Mouse (Mus musculus) neural tube, embryonic 14.5 days (tissue): ENCODE data around the gene Ank2. TPM values are rescaled to one million over a fixed set of nuclear protein-coding genes. Genes with fewer than 3 reads are reported as not detected.

ENCODE experiments used
- ATAC-seq: fragments of 200-750 bp; cut with Nextera tagmentation; 2 replicates; pipeline ENCODE4 v1.8.0; 2017; ENCODE audit warnings: low read depth, mild to moderate bottlenecking, moderate TSS enrichment, moderate library complexity
- H3K27ac ChIP-seq: fragments of 300-500 bp; sonication (generic); 2 replicates; pipeline ENCODE4 v1.5.1; 2014; ENCODE audit warnings: low read depth, mild to moderate bottlenecking, control low read depth, low read length, moderate library complexity, mixed read lengths
- H3K27me3 ChIP-seq: fragments of 300-500 bp; sonication (generic); 2 replicates; pipeline ENCODE4 v1.6.1; 2014; ENCODE audit warnings: low read length; ENCODE audit not compliant: control insufficient read depth, insufficient read depth
- H3K36me3 ChIP-seq: fragments of 300-500 bp; sonication (generic); 2 replicates; pipeline ENCODE4 v1.6.1; 2014; ENCODE audit warnings: low read length, mixed read lengths; ENCODE audit not compliant: control insufficient read depth, insufficient read depth
- H3K4me1 ChIP-seq: fragments of 300-500 bp; sonication (generic); 2 replicates; pipeline ENCODE4 v1.6.1; 2014; ENCODE audit warnings: low read length; ENCODE audit not compliant: control insufficient read depth, insufficient read depth
- H3K4me2 ChIP-seq: fragments of 300-500 bp; sonication (generic); 2 replicates; pipeline ENCODE4 v1.6.1; 2014; ENCODE audit warnings: mild to moderate bottlenecking, low read depth, low read length, control low read depth
- H3K4me3 ChIP-seq: fragments of 300-500 bp; sonication (generic); 2 replicates; pipeline ENCODE4 v1.5.1; 2014; ENCODE audit warnings: low read depth, low read length, control low read depth, mixed read lengths
- H3K9ac ChIP-seq: fragments of 300-500 bp; sonication (generic); replicated peaks from 2 replicates; pipeline ENCODE4 v1.6.1; 2014; ENCODE audit warnings: low read depth, mild to moderate bottlenecking, control low read depth, low read length, mixed read lengths
- H3K9me3 ChIP-seq: fragments of 300-500 bp; sonication (generic); 2 replicates; pipeline ENCODE4 v1.6.1; 2016; ENCODE audit warnings: low read length; ENCODE audit not compliant: control insufficient read depth
- WGBS: fragments of 180-500 bp; shearing (Covaris S2); extraction: QIAGEN DNeasy Blood & Tissue Kit; methylation state at CpG from one replicate; pipeline ENCODE4 v1.1.7; 2014; 5-methylcytosine and 5-hydroxymethylcytosine counted together
- polyA plus RNA-seq: library from polyadenylated mRNA; unstranded; fragments of >200 nt; fragmentation: Nextera tagmentation; extraction: Ambion mirVana; gene quantifications from 2 replicates; pipeline ENCODE4 v1.2.1, GENCODE M21; 2014

Ank2 gene
- polyA plus RNA-seq, 1 experiment from 2014 or later: 231 TPM

DNA sequence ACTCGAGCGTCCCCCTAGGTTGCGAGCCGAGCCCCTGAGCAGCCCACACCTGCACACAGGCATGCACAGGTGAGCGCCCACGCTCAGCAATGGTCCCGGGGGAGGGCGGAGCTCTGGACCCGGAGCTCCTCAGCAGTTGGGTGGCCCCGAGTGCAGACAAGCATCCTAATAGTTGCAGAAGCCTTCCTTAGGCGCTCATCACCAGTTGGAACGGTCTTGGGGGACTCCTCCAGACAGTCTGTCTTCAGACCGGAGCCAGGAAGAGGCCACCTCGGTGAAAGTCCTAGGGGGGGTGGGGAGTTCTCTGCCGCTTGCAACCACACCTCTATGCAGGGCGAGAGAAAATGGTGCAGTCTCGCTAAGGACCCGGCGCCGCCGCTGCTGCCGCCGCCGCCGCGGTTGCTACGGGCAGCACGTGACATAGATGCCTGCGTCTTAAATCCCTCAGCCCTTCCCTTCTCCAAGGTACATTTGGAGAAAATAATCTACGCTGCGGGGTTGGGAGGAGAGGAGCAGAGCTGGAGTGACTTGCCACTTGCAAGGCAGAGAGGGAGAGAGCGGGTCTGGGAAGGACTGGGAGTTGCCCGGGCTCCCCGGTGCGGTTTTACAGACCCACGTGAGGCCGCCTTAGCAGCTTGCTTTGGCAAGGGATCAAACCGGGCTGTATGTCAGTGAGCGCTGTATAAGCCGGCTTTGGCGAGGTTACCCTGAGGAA, 337.0 kb downstream of the Ank2 start:
- ATAC-seq: peak; percentile 89
- Histone ChIP-seq H3K4me2 (peak overlapping the region; percentile 98), H3K27ac (peak overlapping the region; percentile 46), H3K4me1 (no peaks in the 10 kb centered on the region; the same call in 1 of the 2 replicates), H3K4me3 (peak overlapping the region; percentile 56), H3K36me3 (no peaks in the 10 kb centered on the region), H3K27me3 (no peaks in the 10 kb centered on the region), H3K9me3 (no peaks in the 10 kb centered on the region), H3K9ac (peak overlapping the region; percentile 57)
- WGBS: under 1% methylated on average over 40 of the region's 41 CpGs

DNA sequence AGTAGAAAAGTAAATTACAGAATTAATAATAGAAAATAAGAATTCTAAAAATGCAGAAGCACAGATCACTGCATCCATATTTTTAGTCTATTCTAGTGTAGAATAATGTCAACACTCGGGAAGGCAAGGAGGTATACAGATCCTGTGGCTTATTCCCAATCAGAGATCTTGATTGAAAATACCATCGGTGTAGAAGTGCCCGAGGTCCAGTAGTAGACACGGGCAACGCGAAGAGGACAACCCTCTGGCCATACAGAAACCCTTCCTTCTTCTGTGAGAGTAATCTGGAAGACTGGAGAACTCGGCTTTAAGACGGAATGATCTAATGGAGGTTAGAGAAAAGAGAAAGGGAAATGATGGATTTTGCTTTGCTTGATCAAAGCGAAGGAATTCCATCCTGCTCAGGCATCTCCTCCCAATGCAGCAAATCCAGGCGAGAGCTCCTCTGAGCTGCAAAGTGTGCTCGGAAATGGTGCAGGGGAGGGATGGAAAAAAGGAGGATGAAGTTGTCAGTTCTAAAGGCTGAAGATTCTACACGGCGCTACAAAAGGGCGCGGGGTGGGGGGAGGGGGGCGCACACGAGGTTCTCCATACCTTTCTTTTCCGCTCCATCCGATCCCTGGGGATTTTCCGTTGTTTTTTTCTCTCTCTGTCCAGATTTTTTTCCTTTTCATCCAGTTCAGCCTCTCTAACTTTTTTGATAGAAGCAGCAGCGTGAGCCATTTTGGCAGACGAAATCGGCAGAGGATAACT, 337.9 kb downstream of the Ank2 start:
- 5% methylated on average over 23 of the region's 23 CpGs for WGBS
- no peaks in the 10 kb centered on the region for H3K36me3 ChIP-seq
- no peak for ATAC-seq
- peak overlapping the region; percentile 56 for H3K4me3 ChIP-seq
- no peaks in the 10 kb centered on the region for H3K27me3 ChIP-seq
- peak overlapping the region; percentile 98 for H3K4me2 ChIP-seq
- H3K4me1 ChIP-seq: no peaks in the 10 kb centered on the region; the same call in 1 of the 2 replicates
- H3K9ac ChIP-seq: peak overlapping the region; percentile 57
- H3K9me3 ChIP-seq: no peaks in the 10 kb centered on the region
- H3K27ac ChIP-seq: peak overlapping the region; percentile 40; the same call in 1 of the 2 replicates

DNA sequence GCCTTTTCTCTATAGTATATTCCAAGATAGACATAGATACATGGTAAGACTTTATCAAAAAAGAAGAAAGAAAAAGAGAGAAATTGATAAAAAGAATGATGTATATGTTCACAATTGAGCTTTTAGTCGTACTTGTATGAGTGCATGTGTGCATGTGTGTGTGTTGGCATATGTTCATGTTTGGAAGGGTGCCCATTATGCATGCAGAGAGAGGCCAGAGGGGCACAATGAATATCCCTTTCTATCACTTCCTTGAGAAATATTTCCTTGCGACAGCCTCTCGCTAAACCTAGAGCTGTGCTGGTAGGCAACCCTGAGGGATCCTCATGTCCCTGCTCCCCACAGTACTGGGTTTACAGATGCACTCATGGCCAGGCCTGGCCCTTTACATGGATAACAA, 341.4 kb downstream of the Ank2 start:
- H3K36me3 ChIP-seq: no peaks in the 10 kb centered on the region
- no peak overlapping the region for H3K9ac ChIP-seq
- WGBS: 70% methylated on average over 3 of the region's 3 CpGs
- no peaks in the 10 kb centered on the region; the same call in 1 of the 2 replicates for H3K4me1 ChIP-seq
- H3K27me3 ChIP-seq: no peaks in the 10 kb centered on the region
- H3K27ac ChIP-seq: no peak overlapping the region
- H3K9me3 ChIP-seq: no peaks in the 10 kb centered on the region
- H3K4me3 ChIP-seq: no peak overlapping the region
- ATAC-seq: no peak
- no peak overlapping the region for H3K4me2 ChIP-seq

DNA sequence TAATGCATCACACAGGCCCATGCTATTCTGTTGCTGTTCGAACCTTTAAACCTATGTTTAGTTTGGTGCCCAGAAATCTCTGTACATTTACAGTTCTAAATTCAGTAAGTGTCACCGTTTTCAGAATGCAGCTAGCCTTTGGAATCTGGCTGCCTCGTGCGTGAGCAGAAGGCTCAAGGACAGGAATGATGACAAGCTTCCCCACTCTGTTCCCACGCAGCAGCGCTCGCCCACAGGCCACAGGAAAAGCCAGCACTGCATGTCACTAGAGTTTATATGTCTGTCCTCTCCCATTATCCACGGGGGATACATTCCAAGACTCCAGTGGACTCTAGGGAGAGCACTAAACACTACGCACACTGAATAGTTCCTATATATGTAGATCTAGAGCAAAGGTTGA, 343.1 kb downstream of the Ank2 start:
- no peaks in the 10 kb centered on the region for H3K4me1 ChIP-seq
- no peaks in the 10 kb centered on the region for H3K36me3 ChIP-seq
- no peak overlapping the region for H3K4me3 ChIP-seq
- H3K27ac ChIP-seq: no peak overlapping the region
- 77% methylated on average over 9 of the region's 9 CpGs for WGBS
- no peaks in the 10 kb centered on the region for H3K9me3 ChIP-seq
- no peak for ATAC-seq
- no peaks in the 10 kb centered on the region for H3K27me3 ChIP-seq
- no peak overlapping the region for H3K4me2 ChIP-seq
- no peak overlapping the region for H3K9ac ChIP-seq

DNA sequence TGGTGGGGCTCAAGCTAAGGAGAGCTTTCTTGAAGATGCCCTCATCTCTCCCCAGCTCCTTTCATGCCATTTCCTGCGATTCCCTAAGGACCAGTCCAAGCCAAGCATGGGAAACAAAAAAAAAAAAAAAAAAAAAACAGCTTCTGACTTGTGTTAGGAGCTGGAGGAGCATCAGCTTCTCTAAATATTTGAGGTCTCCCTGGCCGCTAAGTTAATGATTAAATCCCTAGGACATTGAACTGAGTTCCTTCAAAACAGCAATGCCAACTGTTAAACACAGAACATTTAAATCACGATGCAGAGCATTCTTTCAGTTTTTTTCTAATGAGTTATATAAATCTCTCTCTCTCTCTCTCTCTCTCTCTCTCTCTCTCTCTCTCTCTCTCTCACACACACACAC, 345.3 kb downstream of the Ank2 start:
- no peak overlapping the region for H3K9ac ChIP-seq
- H3K4me3 ChIP-seq: no peak overlapping the region
- no peaks in the 10 kb centered on the region for H3K36me3 ChIP-seq
- no peak for ATAC-seq
- H3K27ac ChIP-seq: no peak overlapping the region
- H3K4me1 ChIP-seq: no peaks in the 10 kb centered on the region
- 59% methylated on average over 3 of the region's 3 CpGs for WGBS
- H3K4me2 ChIP-seq: no peak overlapping the region
- H3K27me3 ChIP-seq: no peaks in the 10 kb centered on the region
- H3K9me3 ChIP-seq: no peaks in the 10 kb centered on the region

DNA sequence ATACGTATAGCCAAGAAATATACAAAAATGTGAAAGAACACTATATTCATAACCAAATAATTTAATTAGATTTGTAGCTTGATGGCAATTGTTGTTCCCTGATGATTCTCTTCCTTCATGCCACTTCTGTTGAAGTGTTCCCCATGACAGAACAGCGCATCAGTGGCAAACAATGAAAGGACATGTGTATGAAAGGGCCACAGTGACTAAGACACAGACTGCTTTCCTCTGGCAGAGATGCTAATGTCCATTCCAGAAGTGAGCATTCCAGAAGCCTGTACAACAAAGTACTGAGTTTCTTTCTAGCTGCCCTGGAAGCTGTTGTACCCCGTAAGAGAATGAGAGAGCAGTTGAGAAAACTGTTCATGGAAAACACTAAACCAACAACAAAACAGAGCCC, 345.7 kb downstream of the Ank2 start:
- Histone ChIP-seq H3K4me1 (no peaks in the 10 kb centered on the region), H3K9ac (no peak overlapping the region), H3K36me3 (no peaks in the 10 kb centered on the region), H3K27ac (no peak overlapping the region), H3K27me3 (no peaks in the 10 kb centered on the region), H3K4me2 (no peak overlapping the region), H3K9me3 (no peaks in the 10 kb centered on the region), H3K4me3 (no peak overlapping the region)
- WGBS: 79% methylated on average over 3 of the region's 3 CpGs
- no peak for ATAC-seq

DNA sequence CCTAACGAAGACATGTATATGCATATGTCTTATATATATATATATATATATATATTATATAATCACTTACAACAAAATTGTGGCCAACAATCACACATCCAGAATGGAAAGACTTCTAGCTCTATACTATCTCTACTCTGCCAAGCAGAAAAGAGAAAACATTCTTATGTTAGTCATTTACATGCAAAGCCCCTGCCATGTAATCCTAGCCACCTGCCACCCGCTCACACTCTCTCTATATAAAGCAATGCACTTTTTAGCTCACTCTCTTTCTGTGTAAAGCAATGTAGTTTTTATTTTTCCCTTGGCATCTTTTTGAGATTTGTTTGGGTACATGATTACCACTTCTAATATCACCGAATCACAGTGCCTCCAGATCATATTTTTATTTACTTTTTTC, 350.5 kb downstream of the Ank2 start:
- H3K9ac ChIP-seq: no peak overlapping the region
- H3K9me3 ChIP-seq: no peaks in the 10 kb centered on the region
- no peak for ATAC-seq
- H3K27ac ChIP-seq: no peak overlapping the region
- H3K4me2 ChIP-seq: no peak overlapping the region
- WGBS: 81% methylated on average over 3 of the region's 3 CpGs
- H3K4me3 ChIP-seq: no peak overlapping the region
- no peaks in the 10 kb centered on the region for H3K4me1 ChIP-seq
- no peaks in the 10 kb centered on the region for H3K36me3 ChIP-seq
- H3K27me3 ChIP-seq: no peaks in the 10 kb centered on the region

DNA sequence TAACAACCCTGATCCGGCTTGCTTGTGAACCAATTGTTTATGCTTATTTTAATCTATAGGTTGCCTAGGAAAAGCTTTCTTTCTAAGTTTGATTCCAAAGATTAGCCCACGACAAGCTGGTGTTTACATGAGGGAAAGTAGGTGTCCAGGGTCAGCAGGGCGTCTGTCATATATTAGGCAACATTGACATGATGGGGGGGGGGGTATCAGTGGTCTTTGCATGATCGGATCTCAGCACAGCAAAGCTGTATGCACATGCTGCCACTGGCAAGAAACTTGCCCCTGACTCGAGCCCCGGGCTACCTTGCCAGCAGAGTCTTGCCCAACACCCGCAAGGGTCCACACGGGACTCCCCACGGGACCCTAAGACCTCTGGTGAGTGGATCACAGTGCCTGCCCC, 358.6 kb downstream of the Ank2 start:
- Histone ChIP-seq H3K9ac (no peak overlapping the region), H3K27ac (no peak overlapping the region), H3K4me1 (no peaks in the 10 kb centered on the region), H3K27me3 (no peaks in the 10 kb centered on the region), H3K4me3 (no peak overlapping the region), H3K4me2 (no peak overlapping the region), H3K9me3 (no peaks in the 10 kb centered on the region), H3K36me3 (no peaks in the 10 kb centered on the region)
- no peak for ATAC-seq
- WGBS: 91% methylated on average over 9 of the region's 9 CpGs

DNA sequence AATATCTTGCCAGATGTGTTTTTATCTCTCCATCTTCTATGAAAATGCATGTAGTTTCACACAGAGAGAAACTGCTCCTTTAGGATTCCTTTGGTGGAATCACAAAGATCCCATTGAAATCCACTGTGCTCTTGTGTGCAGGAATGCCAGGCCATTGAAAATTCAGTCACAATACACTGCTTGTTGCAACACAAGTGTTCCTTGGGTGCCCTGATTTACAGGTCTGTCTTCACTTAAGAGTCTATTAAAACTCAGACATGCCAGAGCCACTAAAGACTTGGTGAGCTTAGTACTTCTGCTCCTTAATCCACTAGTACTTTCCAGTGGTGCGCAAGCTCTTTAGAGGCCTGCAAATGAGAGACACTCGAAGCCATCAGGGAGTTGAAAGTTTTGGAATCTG, 359.5 kb downstream of the Ank2 start:
- H3K4me3 ChIP-seq: no peak overlapping the region
- H3K9ac ChIP-seq: no peak overlapping the region
- no peaks in the 10 kb centered on the region; the same call in 1 of the 2 replicates for H3K4me1 ChIP-seq
- H3K4me2 ChIP-seq: no peak overlapping the region
- no peaks in the 10 kb centered on the region for H3K36me3 ChIP-seq
- peak; percentile 46; the same call in 1 of the 2 replicates for ATAC-seq
- H3K27ac ChIP-seq: no peak overlapping the region
- H3K27me3 ChIP-seq: no peaks in the 10 kb centered on the region
- 44% methylated on average over 2 of the region's 2 CpGs for WGBS
- H3K9me3 ChIP-seq: no peaks in the 10 kb centered on the region
